Mouse (Mus musculus) heart, postnatal 0 days (tissue): ENCODE results near the gene Xkr8. TPM values are rescaled to one million over a fixed set of nuclear protein-coding genes. Genes with fewer than 3 reads are reported as not detected.
A peak's percentile ranks its signal among the peaks of the same experiment; 100 is the strongest.

Experiments
- ATAC-seq: fragments of 200-750 bp; cut with Nextera tagmentation; 2 replicates; pipeline ENCODE4 v1.8.0; 2017; ENCODE audit warnings: low read depth, moderate number of reproducible peaks, moderate library complexity; ENCODE audit not compliant: insufficient read depth
- DNase-seq: peaks from one replicate; pipeline ENCODE4 v3.0.0-alpha.2; 2016; ENCODE audit warnings: low spot score
- H3K27ac ChIP-seq: fragments of 300-500 bp; sonication (generic); 2 replicates; pipeline ENCODE4 v1.5.1; 2014; ENCODE audit warnings: low read depth, mild to moderate bottlenecking
- H3K27me3 ChIP-seq: fragments of 300-500 bp; sonication (generic); 2 replicates; pipeline ENCODE4 v1.6.1; 2014; ENCODE audit warnings: low read length, mixed read lengths; ENCODE audit not compliant: control insufficient read depth, insufficient read depth
- H3K36me3 ChIP-seq: fragments of 300-500 bp; sonication (generic); replicated peaks from 2 replicates; pipeline ENCODE4 v1.6.1; 2014; ENCODE audit warnings: low read length, mixed read lengths; ENCODE audit not compliant: control insufficient read depth, insufficient read depth
- H3K4me1 ChIP-seq: fragments of 300-500 bp; sonication (generic); 2 replicates; pipeline ENCODE4 v1.6.1; 2014; ENCODE audit warnings: antibody characterized with exemption; ENCODE audit not compliant: control insufficient read depth, insufficient read depth
- H3K4me2 ChIP-seq: fragments of 300-500 bp; sonication (generic); 2 replicates; pipeline ENCODE4 v1.6.1; 2014; ENCODE audit warnings: low read depth, mild to moderate bottlenecking, low read length, moderate library complexity
- H3K4me3 ChIP-seq: fragments of 300-500 bp; sonication (generic); 2 replicates; pipeline ENCODE4 v1.5.1; 2014; ENCODE audit warnings: low read depth, low read length
- H3K9ac ChIP-seq: fragments of 300-500 bp; sonication (generic); replicated peaks from 2 replicates; pipeline ENCODE4 v1.6.1; 2014; ENCODE audit warnings: low read depth, low read length, mixed read lengths
- H3K9me3 ChIP-seq: fragments of 300-500 bp; sonication (generic); replicated peaks from 2 replicates; pipeline ENCODE4 v1.6.1; 2016; ENCODE audit warnings: low read length; ENCODE audit not compliant: control insufficient read depth
- CTCF ChIP-seq: IDR thresholded peaks from 2 replicates; pipeline ENCODE4 v1.5.1; 2016; ENCODE audit warnings: antibody characterized with exemption, control low read depth, low read depth
- EP300 ChIP-seq: IDR thresholded peaks from 2 replicates; pipeline ENCODE4 v1.6.1; 2016; ENCODE audit warnings: antibody characterized with exemption, low read depth
- WGBS: fragments of 180-500 bp; shearing (Covaris S2); extraction: QIAGEN DNeasy Blood & Tissue Kit; methylation state at CpG from one replicate; pipeline ENCODE4 v1.1.7; 2014; 5-methylcytosine and 5-hydroxymethylcytosine counted together
- polyA plus RNA-seq: library from polyadenylated mRNA; unstranded; fragments of >200 nt; fragmentation: Nextera tagmentation; extraction: Ambion mirVana; gene quantifications from 2 replicates; pipeline ENCODE4 v1.2.1, GENCODE M21; 2015
- total RNA-seq: library from RNA; depleted of rRNA; stranded (reverse); fragments of >200 nt; gene quantifications from 2 replicates; pipeline ENCODE4 v1.2.3, GENCODE M21; 2014; ENCODE audit warnings: low replicate concordance; rRNA removed

Xkr8 gene
- total RNA-seq (0.53 and 0.54 TPM in 2 replicates), polyA plus RNA-seq (2.1 and 3.0 TPM in 2 replicates)

DNA sequence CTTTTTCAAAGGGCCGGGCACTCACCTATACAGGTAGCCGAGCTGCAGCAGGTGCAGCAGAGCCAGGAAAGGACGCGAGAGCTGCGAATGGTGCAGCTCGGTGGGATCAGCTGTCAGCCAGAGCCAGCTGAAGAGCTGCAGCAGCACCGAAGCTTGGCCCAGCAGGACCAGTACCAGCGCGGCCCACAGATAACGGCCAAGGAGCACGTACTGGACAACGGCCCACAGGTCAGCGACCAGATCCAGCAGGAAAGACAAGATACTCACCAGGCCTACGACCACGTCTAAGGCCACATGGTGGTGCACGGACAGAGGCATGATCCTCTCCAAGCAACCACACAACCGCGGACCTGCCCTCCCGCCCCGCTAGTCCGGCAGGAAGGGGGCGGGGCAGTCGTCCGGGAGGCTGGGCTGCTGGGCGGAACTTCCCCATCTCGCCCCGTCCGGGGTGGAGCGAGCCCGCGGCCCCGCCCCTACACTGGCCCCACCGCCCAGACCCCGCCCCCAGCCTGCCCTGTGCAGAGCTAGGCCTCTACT is at the start of gene Xkr8:
Gene Xkr8, minus strand, starts transcription at position 399 of the 537 bp plus-strand sequence.
- H3K27me3 ChIP-seq = no peaks in the 10 kb centered on the region
- peak within 1 kb of the TSS; percentile 85 for H3K4me2 ChIP-seq
- no peak within 1 kb of the TSS for H3K27ac ChIP-seq
- H3K4me1 ChIP-seq = no peaks in the 10 kb centered on the region
- peak within 1 kb of the TSS; percentile 50 for H3K9ac ChIP-seq
- no peaks in the 10 kb centered on the region for H3K9me3 ChIP-seq
- WGBS = 2% methylated on average over 34 of the region's 34 CpGs
- ATAC-seq (peak; percentile 96), DNase-seq (peak; percentile 84)
- H3K36me3 ChIP-seq = 0 out of 2 replicates have a peak, but pooled peaks cover 5% of the 10 kb centered on the region
- H3K4me3 ChIP-seq = peak within 1 kb of the TSS; percentile 59
- TF ChIP-seq EP300 (no peak), CTCF (peak; percentile 21; the same call in 1 of the 2 replicates)

DNA sequence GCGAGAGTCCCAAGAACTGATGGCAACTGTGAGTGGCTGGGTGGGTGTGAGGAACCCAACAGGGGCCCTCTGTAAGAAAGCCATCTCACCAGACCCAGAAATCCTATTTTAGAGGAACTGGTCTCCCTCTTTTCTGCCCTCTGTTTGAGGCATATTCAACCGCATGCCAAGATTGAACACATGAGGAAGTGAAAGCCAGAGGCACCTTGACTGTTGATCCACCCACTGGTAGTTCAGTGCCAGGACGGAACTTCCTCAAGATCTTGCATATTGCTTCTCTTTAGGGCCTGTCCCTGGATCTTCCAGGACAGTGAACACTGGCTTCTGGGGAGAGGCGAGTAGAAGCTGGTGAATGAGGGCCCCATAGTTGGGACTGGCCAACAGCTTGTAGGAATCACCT is 47.9 kb upstream of the Xkr8 start:
- DNase-seq (no peak), ATAC-seq (no peak)
- no peak overlapping the region for H3K4me3 ChIP-seq
- TF ChIP-seq EP300 (no peak), CTCF (no peak)
- 89% methylated on average over 4 of the region's 4 CpGs for WGBS
- no peaks in the 10 kb centered on the region for H3K4me1 ChIP-seq
- H3K9me3 ChIP-seq = no peaks in the 10 kb centered on the region
- H3K4me2 ChIP-seq = no peak overlapping the region
- H3K9ac ChIP-seq = no peak overlapping the region
- no peaks in the 10 kb centered on the region for H3K27me3 ChIP-seq
- peaks cover 43% of the 10 kb centered on the region for H3K36me3 ChIP-seq
- H3K27ac ChIP-seq = no peak overlapping the region

DNA sequence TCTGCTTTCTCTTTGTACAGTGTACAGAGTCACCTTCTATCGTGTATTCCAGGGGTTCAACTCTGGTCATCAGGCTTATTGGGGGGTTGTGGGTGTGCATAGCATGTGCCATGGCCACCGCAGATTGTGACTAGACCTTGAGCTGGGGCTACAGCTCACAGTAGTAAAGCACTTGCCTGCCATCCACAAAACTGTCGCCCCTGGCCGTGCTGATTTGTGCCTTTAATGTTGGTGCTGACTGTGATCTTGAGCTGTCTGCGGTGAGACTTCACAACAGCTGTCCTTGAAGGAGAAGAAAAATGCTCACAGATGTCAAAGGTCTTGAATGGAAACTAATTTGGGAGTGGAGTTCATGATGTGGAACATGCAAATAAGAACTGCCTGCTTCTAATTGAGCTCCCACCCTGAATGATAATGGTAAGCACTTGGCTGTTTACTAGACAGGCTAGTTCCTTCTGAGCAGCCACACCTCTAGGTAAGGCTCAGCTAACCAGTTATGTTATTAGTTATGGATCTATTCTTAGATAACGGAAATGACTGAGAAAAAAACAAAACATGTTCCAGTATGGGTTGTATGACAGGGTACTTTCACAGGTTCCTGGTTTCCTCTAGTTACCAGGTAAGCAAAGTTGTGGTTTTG is 46.3 kb upstream of the Xkr8 start:
- TF ChIP-seq EP300 = no peak
- no peak for TF ChIP-seq CTCF
- Histone ChIP-seq H3K27ac (no peak overlapping the region), H3K4me3 (no peak overlapping the region), H3K4me2 (no peak overlapping the region), H3K27me3 (no peaks in the 10 kb centered on the region), H3K4me1 (no peaks in the 10 kb centered on the region), H3K9ac (no peak overlapping the region), H3K36me3 (peaks cover 58% of the 10 kb centered on the region), H3K9me3 (no peaks in the 10 kb centered on the region)
- no peak for ATAC-seq
- no peak for DNase-seq
- WGBS = 97% methylated on average over 6 of the region's 6 CpGs

DNA sequence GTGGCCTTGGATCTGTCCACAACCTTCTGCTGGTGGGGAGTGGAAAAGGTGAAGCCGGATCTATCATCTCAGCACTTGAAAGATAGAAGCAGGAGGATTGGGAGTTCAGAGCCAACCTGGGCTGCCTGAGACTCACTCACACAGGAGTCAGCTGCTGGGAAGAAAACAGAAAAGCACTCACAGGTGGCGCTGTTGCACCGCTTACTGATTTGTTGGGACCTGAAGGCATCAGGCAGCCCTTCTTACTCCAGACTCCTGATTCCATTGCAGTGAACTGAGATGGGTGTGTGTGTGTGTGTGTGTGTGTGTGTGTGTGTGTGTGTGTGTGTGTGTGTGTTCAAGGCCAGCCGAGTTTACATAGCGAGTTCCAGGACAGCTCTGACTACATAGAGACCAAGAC is 44.4 kb upstream of the Xkr8 start:
- Histone ChIP-seq H3K27ac (no peak overlapping the region), H3K9me3 (no peaks in the 10 kb centered on the region), H3K36me3 (peaks cover 77% of the 10 kb centered on the region), H3K4me3 (no peak overlapping the region), H3K27me3 (no peaks in the 10 kb centered on the region), H3K4me1 (no peaks in the 10 kb centered on the region), H3K4me2 (no peak overlapping the region), H3K9ac (no peak overlapping the region)
- TF ChIP-seq CTCF (peak; percentile 77), EP300 (no peak)
- 66% methylated on average over 5 of the region's 5 CpGs for WGBS
- DNase-seq = peak; percentile 54
- peak; percentile 57; the same call in 1 of the 2 replicates for ATAC-seq

DNA sequence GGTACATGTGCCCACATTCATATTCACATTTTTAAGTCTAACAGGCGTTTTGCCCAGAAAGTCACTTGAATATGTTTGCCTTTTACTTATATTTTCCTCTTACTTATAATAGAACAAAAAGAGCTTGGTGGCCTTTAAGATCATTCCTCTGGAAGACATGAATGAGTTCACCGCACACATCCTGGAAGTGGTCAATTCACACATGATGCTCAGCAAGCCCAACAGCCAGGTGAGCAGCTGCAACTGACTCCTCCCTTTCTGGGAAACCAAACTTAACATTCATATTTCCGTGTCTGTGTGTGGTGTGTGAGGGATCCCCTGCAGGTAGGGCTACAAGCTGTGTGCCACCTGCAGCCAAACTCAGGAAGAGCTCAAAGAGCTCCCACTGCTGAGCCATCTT is 42.6 kb upstream of the Xkr8 start:
- Histone ChIP-seq H3K27me3 (no peaks in the 10 kb centered on the region), H3K4me3 (no peak overlapping the region), H3K4me2 (no peak overlapping the region), H3K27ac (no peak overlapping the region), H3K36me3 (peaks cover 90% of the 10 kb centered on the region), H3K9me3 (no peaks in the 10 kb centered on the region), H3K9ac (no peak overlapping the region), H3K4me1 (no peaks in the 10 kb centered on the region)
- DNase-seq (no peak), ATAC-seq (no peak)
- TF ChIP-seq CTCF = no peak
- no peak for TF ChIP-seq EP300
- 80% methylated on average over 3 of the region's 3 CpGs for WGBS

DNA sequence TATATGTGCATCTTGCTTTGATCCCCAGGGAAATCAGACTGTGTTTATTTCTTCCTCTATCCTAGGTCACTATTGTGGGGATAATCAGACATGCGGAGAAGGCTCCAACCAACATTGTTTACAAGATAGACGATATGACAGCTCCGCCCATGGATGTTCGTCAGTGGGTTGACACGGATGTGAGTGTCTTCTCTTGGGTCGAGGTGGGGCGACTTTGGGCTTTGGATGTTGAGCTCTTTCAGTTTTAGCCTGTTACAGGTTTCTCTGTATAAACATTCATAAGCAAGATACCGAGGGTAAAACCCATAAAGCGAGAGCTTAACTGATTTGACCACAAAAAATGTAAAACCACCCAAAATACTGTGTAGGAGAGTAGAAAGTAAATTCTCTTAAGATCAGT is 39.4 kb upstream of the Xkr8 start:
- peaks cover 61% of the 10 kb centered on the region for H3K36me3 ChIP-seq
- 87% methylated on average over 9 of the region's 9 CpGs for WGBS
- no peak for TF ChIP-seq CTCF
- no peak for TF ChIP-seq EP300
- H3K9me3 ChIP-seq = no peaks in the 10 kb centered on the region
- no peak overlapping the region for H3K27ac ChIP-seq
- no peak for DNase-seq
- 0 out of 2 replicates have a peak, but pooled peaks cover 7% of the 10 kb centered on the region for H3K4me1 ChIP-seq
- H3K4me2 ChIP-seq = no peak overlapping the region
- no peak overlapping the region for H3K9ac ChIP-seq
- no peaks in the 10 kb centered on the region for H3K27me3 ChIP-seq
- ATAC-seq = no peak
- H3K4me3 ChIP-seq = no peak overlapping the region
